In the genomic region with DNA sequence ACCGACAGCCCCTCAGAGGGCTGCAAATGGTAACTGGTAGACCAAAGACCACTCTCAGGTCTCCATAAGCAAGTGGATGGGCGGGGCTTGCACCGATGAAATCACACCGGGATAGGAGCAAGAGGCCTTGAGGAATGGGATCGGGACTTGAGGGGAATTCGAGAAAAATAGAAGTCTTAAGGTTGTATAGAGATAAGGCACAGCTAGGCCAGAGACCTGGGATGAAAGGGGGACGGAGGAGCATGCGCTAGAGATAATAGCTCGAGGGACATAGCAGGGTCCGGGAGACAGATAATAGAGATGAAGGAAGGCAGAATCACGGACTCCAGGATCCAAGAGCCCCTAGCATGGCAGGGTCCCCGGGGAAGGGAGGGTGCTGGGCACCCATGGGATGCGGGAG, we compare ENCODE assay signal across 9 mouse cellular contexts. TPM values are rescaled to one million over a fixed set of nuclear protein-coding genes. Genes with fewer than 3 reads are reported as not detected.
A peak's percentile ranks its signal among the peaks of the same experiment; 100 is the strongest.
DNase-seq lines count a peak whose midpoint lies in the region; ATAC-seq lines count a peak whose summit lies in the region.
"Had no signal": no experiment of that assay in that cellular context is flagged by ENCODE, and none has a peak within 500 bp of the region (broad histone marks: within the 10 kb centered on the region; RNA-seq: fewer than 3 reads in every experiment).

No protein-coding gene starts in this region.

- no peaks in the 10 kb centered on the region for H3K27me3 ChIP-seq in kidney, embryonic 16.5 days (ENCODE audit: insufficient read depth, low read length)
- no peaks in the 10 kb centered on the region for H3K27me3 ChIP-seq in hindbrain, embryonic 11.5 days (ENCODE audit: control insufficient read depth, insufficient read depth, low read length)

- H3K9me3 ChIP-seq in kidney, embryonic 16.5 days (ENCODE audit: low read length) = no peaks in the 10 kb centered on the region
- H3K9me3 ChIP-seq in hindbrain, embryonic 11.5 days (ENCODE audit: control insufficient read depth, low read length) = no peaks in the 10 kb centered on the region

- peaks cover 17% of the 10 kb centered on the region for H3K4me1 ChIP-seq in kidney, embryonic 16.5 days (ENCODE audit: insufficient read depth, low read length)
- peaks cover 9% of the 10 kb centered on the region; the same call in 1 of the 2 replicates for H3K4me1 ChIP-seq in brown adipose tissue, adult 24 weeks (ENCODE audit: control insufficient read depth, insufficient read depth, insufficient read length, low read length)
- H3K4me1 ChIP-seq in hindbrain, embryonic 11.5 days (replicated peaks; ENCODE audit: control insufficient read depth, insufficient read depth, low read length) = 0 out of 2 replicates have a peak, but pooled peaks cover 3% of the 10 kb centered on the region

- ATAC-seq in kidney, embryonic 16.5 days (ENCODE audit: low FRiP score, low TSS enrichment) = no peak
- ATAC-seq in hindbrain, embryonic 11.5 days (ENCODE audit: low FRiP score) = peak; percentile 2; the same call in 1 of the 2 replicates
- no peak for ATAC-seq in CD4-positive, CD25-positive, alpha-beta regulatory T cell, adult 4 months

- DNase-seq in kidney, adult 9 months = no peak
- peak; percentile 55 for DNase-seq in hindbrain, embryonic 11.5 days (ENCODE audit: low spot score)
- peak; percentile 17 for DNase-seq in lung, postnatal 36 days
- no peak for DNase-seq in ovary, adult 18-20 months (ENCODE audit: low spot score)
- no peak for DNase-seq in left cerebral cortex, postnatal 4 days

- peak overlapping the region; percentile 87 for H3K4me2 ChIP-seq in kidney, embryonic 16.5 days (replicated peaks; ENCODE audit: low read depth, low read length)
- peak overlapping the region; percentile 82 for H3K4me2 ChIP-seq in hindbrain, embryonic 11.5 days (replicated peaks; ENCODE audit: low read depth, low read length)

- H3K36me3 ChIP-seq in kidney, embryonic 16.5 days (ENCODE audit: insufficient read depth, low read length) = peaks cover 28% of the 10 kb centered on the region
- H3K36me3 ChIP-seq in hindbrain, embryonic 11.5 days (ENCODE audit: control insufficient read depth, insufficient read depth, low read length) = peaks cover 9% of the 10 kb centered on the region

- peak overlapping the region; percentile 91; the same call in 1 of the 2 replicates for H3K27ac ChIP-seq in kidney, embryonic 16.5 days (ENCODE audit: low read length)
- no peak overlapping the region for H3K27ac ChIP-seq in brown adipose tissue, adult 24 weeks (replicated peaks; ENCODE audit: low read depth, low read length)
- H3K27ac ChIP-seq in hindbrain, embryonic 11.5 days (ENCODE audit: low read depth, low read length) = peak overlapping the region; percentile 88

- peak overlapping the region; percentile 86 for H3K4me3 ChIP-seq in kidney, embryonic 16.5 days (ENCODE audit: low read length)
- H3K4me3 ChIP-seq in brown adipose tissue, adult 24 weeks (ENCODE audit: insufficient read depth, low read depth, low read length) = peak overlapping the region; percentile 76
- peak overlapping the region; percentile 95 for H3K4me3 ChIP-seq in hindbrain, embryonic 11.5 days (ENCODE audit: low read depth, low read length)

- under 1% methylated on average over 13 of the region's 13 CpGs for WGBS in kidney, embryonic 16.5 days
- 1% methylated on average over 13 of the region's 13 CpGs for WGBS in hindbrain, embryonic 11.5 days

- intact Hi-C loops in left cerebral cortex, postnatal 4 days (cut with DNase I) = no loop called here

- H3K9ac ChIP-seq in kidney, embryonic 16.5 days (replicated peaks; ENCODE audit: low read length) = peak overlapping the region; percentile 99
- peak overlapping the region; percentile 96 for H3K9ac ChIP-seq in hindbrain, embryonic 11.5 days (ENCODE audit: low read depth, low read length)

RNA-seq across cellular contexts. Expression of gene Rnf187, which starts 0.8 kb away (rescaled TPM):
- polyA plus RNA-seq in kidney, embryonic 16.5 days (2015; fragmentation: Nextera tagmentation; extraction: Ambion mirVana) = 217 and 219 TPM in 2 replicates
- 76.4 and 79.9 TPM in 2 replicates for polyA plus RNA-seq in brown adipose tissue, adult 24 weeks (2012; ENCODE audit: insufficient read depth, insufficient read length, missing spikeins)
- 395 and 419 TPM in 2 replicates for polyA plus RNA-seq in hindbrain, embryonic 11.5 days (2014; fragmentation: Nextera tagmentation; extraction: Ambion mirVana)
- total RNA-seq in left cerebral cortex, postnatal 4 days (2021) = 100 to 1,000 TPM; 386 to 426 TPM
- 10 to 100 TPM in 1 of 2 experiments, 1 to 10 TPM in 1; 10.0 to 18.7 TPM for polyA plus RNA-seq in CD4-positive, CD25-positive, alpha-beta regulatory T cell, adult 4 months (2017; shearing (Covaris generic))

RNA-seq across cellular contexts. Expression of gene Hist3h2ba, which starts 10.8 kb away (rescaled TPM):
- 93.4 and 93.5 TPM in 2 replicates for polyA plus RNA-seq in kidney, embryonic 16.5 days (2015; fragmentation: Nextera tagmentation; extraction: Ambion mirVana)
- not detected in 2 replicates for polyA plus RNA-seq in brown adipose tissue, adult 24 weeks (2012; ENCODE audit: insufficient read depth, insufficient read length, missing spikeins)
- 108 and 114 TPM in 2 replicates for polyA plus RNA-seq in hindbrain, embryonic 11.5 days (2014; fragmentation: Nextera tagmentation; extraction: Ambion mirVana)
- 100 to 1,000 TPM; 299 to 314 TPM for total RNA-seq in left cerebral cortex, postnatal 4 days (2021)
- 1 to 10 TPM; 4.9 to 6.6 TPM for polyA plus RNA-seq in CD4-positive, CD25-positive, alpha-beta regulatory T cell, adult 4 months (2017; shearing (Covaris generic))

RNA-seq across cellular contexts. Expression of gene Hist3h2a, which starts 16.6 kb away (rescaled TPM):
- polyA plus RNA-seq in kidney, embryonic 16.5 days (2015; fragmentation: Nextera tagmentation; extraction: Ambion mirVana) = 39.5 and 39.7 TPM in 2 replicates
- polyA plus RNA-seq in brown adipose tissue, adult 24 weeks (2012; ENCODE audit: insufficient read depth, insufficient read length, missing spikeins) = 8.2 and 12.4 TPM in 2 replicates
- 71.2 and 75.2 TPM in 2 replicates for polyA plus RNA-seq in hindbrain, embryonic 11.5 days (2014; fragmentation: Nextera tagmentation; extraction: Ambion mirVana)
- 100 to 1,000 TPM in 1 of 2 experiments, 10 to 100 TPM in 1; 95.0 to 101 TPM for total RNA-seq in left cerebral cortex, postnatal 4 days (2021)
- 10 to 100 TPM in 1 of 2 experiments, 1 to 10 TPM in 1; 9.6 to 10.3 TPM for polyA plus RNA-seq in CD4-positive, CD25-positive, alpha-beta regulatory T cell, adult 4 months (2017; shearing (Covaris generic))

RNA-seq across cellular contexts. Expression of gene Trim17, which starts 16.6 kb away (rescaled TPM):
- polyA plus RNA-seq in kidney, embryonic 16.5 days (2015; fragmentation: Nextera tagmentation; extraction: Ambion mirVana) = 0.42 and 0.64 TPM in 2 replicates
- not detected in 2 replicates for polyA plus RNA-seq in brown adipose tissue, adult 24 weeks (2012; ENCODE audit: insufficient read depth, insufficient read length, missing spikeins)
- 0.36 and 0.73 TPM in 2 replicates for polyA plus RNA-seq in hindbrain, embryonic 11.5 days (2014; fragmentation: Nextera tagmentation; extraction: Ambion mirVana)
- total RNA-seq in left cerebral cortex, postnatal 4 days (2021) = 1 to 10 TPM; 1.8 to 2.0 TPM
- polyA plus RNA-seq in CD4-positive, CD25-positive, alpha-beta regulatory T cell, adult 4 months (2017; shearing (Covaris generic)) = under 1 TPM; 0.28 to 0.46 TPM
- total RNA-seq: common myeloid progenitor, adult 5-6 weeks had no signal

RNA-seq across cellular contexts. Expression of gene Btnl10, which starts 20.2 kb away (rescaled TPM):
- polyA plus RNA-seq in kidney, embryonic 16.5 days (2015; fragmentation: Nextera tagmentation; extraction: Ambion mirVana) = 0.10 TPM in 1 of 2 replicates, not detected in the other
- polyA plus RNA-seq in brown adipose tissue, adult 24 weeks (2012; ENCODE audit: insufficient read depth, insufficient read length, missing spikeins) = not detected in 2 replicates
- polyA plus RNA-seq in hindbrain, embryonic 11.5 days (2014; fragmentation: Nextera tagmentation; extraction: Ambion mirVana) = not detected in 2 replicates
- under 1 TPM; 0.20 to 0.40 TPM for total RNA-seq in left cerebral cortex, postnatal 4 days (2021)
- not detected for polyA plus RNA-seq in CD4-positive, CD25-positive, alpha-beta regulatory T cell, adult 4 months (2017; shearing (Covaris generic))

Comparison
In these comparisons a context has a peak if more than half of its experiments do, and no peak if none do; other contexts are left out.
1. DNase-seq: peak in hindbrain, embryonic 11.5 days (single experiment) and lung, postnatal 36 days (single experiment); none in kidney, adult 9 months (single experiment), ovary, adult 18-20 months (single experiment) and left cerebral cortex, postnatal 4 days (single experiment).
2. RNA of gene Hist3h2ba, which starts 10.8 kb away (polyA plus RNA-seq): 108 to 114 TPM in hindbrain, embryonic 11.5 days and 93.4 to 93.5 TPM in kidney, embryonic 16.5 days; 4.9 to 6.6 TPM in CD4-positive, CD25-positive, alpha-beta regulatory T cell, adult 4 months and not detected in brown adipose tissue, adult 24 weeks; every median in the first group is over 10 times any median in the second.
3. Peak in every context shown above with its lines, with median percentiles within 50 percentile points of each other: H3K4me3 ChIP-seq.